Mouse (Mus musculus) embryonic facial prominence, embryonic 15.5 days (tissue): ENCODE results near the gene Tsc2. TPM values are rescaled to one million over a fixed set of nuclear protein-coding genes. Genes with fewer than 3 reads are reported as not detected.

ENCODE experiments used
- ATAC-seq: fragments of 200-750 bp; cut with Nextera tagmentation; 2 replicates; pipeline ENCODE4 v1.8.0; 2017; ENCODE audit warnings: low read depth, moderate TSS enrichment; ENCODE audit not compliant: insufficient number of reproducible peaks, low FRiP score, low TSS enrichment
- H3K27ac ChIP-seq: fragments of 300-500 bp; sonication (generic); replicated peaks from 2 replicates; pipeline ENCODE4 v1.5.1; 2015; ENCODE audit warnings: mild to moderate bottlenecking, inconsistent platforms
- H3K27me3 ChIP-seq: fragments of 300-500 bp; sonication (generic); 2 replicates; pipeline ENCODE4 v1.6.1; 2015; ENCODE audit warnings: inconsistent platforms
- H3K36me3 ChIP-seq: fragments of 300-500 bp; sonication (generic); 2 replicates; pipeline ENCODE4 v1.6.1; 2015; ENCODE audit warnings: mild to moderate bottlenecking, inconsistent platforms
- H3K4me1 ChIP-seq: fragments of 300-500 bp; sonication (generic); 2 replicates; pipeline ENCODE4 v1.6.1; 2015; ENCODE audit warnings: inconsistent platforms
- H3K4me2 ChIP-seq: fragments of 300-500 bp; sonication (generic); replicated peaks from 2 replicates; pipeline ENCODE4 v1.6.1; 2015; ENCODE audit warnings: mild to moderate bottlenecking, inconsistent platforms
- H3K4me3 ChIP-seq: fragments of 300-500 bp; sonication (generic); replicated peaks from 2 replicates; pipeline ENCODE4 v1.5.1; 2015; ENCODE audit warnings: mild to moderate bottlenecking, inconsistent platforms
- H3K9ac ChIP-seq: fragments of 300-500 bp; sonication (generic); 2 replicates; pipeline ENCODE4 v1.6.1; 2015; ENCODE audit warnings: inconsistent platforms
- H3K9me3 ChIP-seq: fragments of 300-500 bp; sonication (generic); replicated peaks from 2 replicates; pipeline ENCODE4 v1.6.1; 2016; ENCODE audit warnings: inconsistent platforms
- WGBS: fragments of 180-500 bp; shearing (Covaris S2); methylation state at CpG from one replicate; pipeline ENCODE4 v1.1.7; 2015; 5-methylcytosine and 5-hydroxymethylcytosine counted together
- microRNA-seq: library from miRNA; unstranded; fragments of <30 nt; microRNA quantifications from one replicate; pipeline ENCODE4, GENCODE M21; 2016; ENCODE audit warnings: borderline number of aligned reads
- polyA plus RNA-seq: library from polyadenylated mRNA; unstranded; fragments of >200 nt; fragmentation: Nextera tagmentation; extraction: Ambion mirVana; gene quantifications from 2 replicates; pipeline ENCODE4 v1.2.1, GENCODE M21; 2015

Gene Tsc2
- polyA plus RNA-seq, 1 experiment from 2014 or later: 64.4 TPM

GRCm38 (mm10) chr17:24549618-24550415 is 82.6 kb downstream of the Tsc2 start, which contains the start of gene Pkd1:
TSS of gene Pkd1 (plus strand) at chr17:24549834.
- peak within 1 kb of the TSS; percentile 90 for H3K9ac ChIP-seq
- peak; percentile 97 for ATAC-seq

DNA sequence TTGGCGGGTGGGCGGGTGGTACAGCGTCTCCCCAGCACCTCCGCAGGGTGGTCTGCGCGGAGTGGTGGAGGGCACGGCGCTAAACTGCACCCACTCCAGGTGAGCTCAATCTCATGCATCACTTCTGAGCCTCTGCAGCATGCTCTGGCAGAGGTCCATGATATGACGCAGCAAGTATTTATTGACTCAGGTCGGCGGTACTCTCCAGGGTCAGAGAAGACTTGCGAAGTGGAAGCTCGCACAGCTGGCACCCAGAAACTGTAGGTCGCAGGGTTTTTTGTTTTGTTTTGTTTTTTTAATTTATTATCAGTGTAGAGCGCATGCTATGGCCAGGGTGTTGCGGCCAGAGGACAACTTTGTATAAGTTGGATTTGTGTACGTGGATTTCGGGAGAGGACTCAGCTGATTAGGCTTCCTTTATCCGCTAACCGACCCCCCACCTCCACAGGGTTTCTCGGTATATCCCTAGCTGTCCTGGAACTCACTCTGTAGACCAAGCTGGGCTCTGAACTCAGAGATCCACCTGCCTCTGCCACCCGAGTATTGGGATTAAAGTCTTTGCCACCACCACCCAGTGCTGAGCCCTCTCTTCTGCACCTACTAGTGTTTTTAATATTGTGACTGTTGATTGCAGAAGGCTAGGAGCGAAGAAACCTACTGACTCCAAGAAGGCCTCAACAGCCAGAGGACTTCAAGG is 83.4 kb downstream of the Tsc2 start:
- Histone ChIP-seq H3K4me2 (peak overlapping the region; percentile 66), H3K27me3 (peaks cover 4% of the 10 kb centered on the region; the same call in 1 of the 2 replicates), H3K9me3 (no peaks in the 10 kb centered on the region), H3K36me3 (no peaks in the 10 kb centered on the region), H3K4me1 (peaks cover 31% of the 10 kb centered on the region), H3K27ac (peak overlapping the region; percentile 92), H3K4me3 (peak overlapping the region; percentile 74), H3K9ac (peak overlapping the region; percentile 26; the same call in 1 of the 2 replicates)
- no peak for ATAC-seq
- WGBS: 5% methylated on average over 23 of the region's 23 CpGs

More at GRCm38 (mm10) chr17:24549618-24550415, 82.6 kb downstream of the Tsc2 start, which contains the start of gene Pkd1:
- WGBS: under 1% methylated on average over 71 of the region's 72 CpGs
- peak within 1 kb of the TSS; percentile 66 for H3K4me2 ChIP-seq
- no peaks in the 10 kb centered on the region for H3K36me3 ChIP-seq
- H3K4me3 ChIP-seq: peak within 1 kb of the TSS; percentile 74
- peak within 1 kb of the TSS; percentile 92 for H3K27ac ChIP-seq
- no peaks in the 10 kb centered on the region for H3K9me3 ChIP-seq
- H3K27me3 ChIP-seq: no peaks in the 10 kb centered on the region; the same call in 1 of the 2 replicates
- peaks cover 31% of the 10 kb centered on the region for H3K4me1 ChIP-seq

DNA sequence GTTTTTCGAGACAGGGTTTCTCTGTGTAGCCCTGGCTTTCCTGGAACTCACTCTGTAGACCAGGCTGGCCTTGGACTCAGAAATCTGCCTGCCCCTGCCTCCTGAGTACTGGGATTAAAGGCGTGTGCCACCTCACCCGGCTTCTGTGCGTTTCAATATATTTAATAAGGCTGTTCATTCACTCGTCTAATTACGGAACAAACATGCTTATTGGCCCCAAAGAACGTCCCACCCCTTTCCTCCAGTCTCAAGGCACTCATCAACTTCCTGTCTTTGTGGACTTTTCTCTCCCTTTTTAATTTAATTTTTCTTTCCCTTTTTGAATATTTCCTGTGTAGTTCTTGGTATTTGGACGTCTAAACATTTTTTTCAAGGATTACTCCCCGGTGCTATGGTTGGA is 84.0 kb downstream of the Tsc2 start:
- Histone ChIP-seq H3K36me3 (no peaks in the 10 kb centered on the region), H3K27me3 (peaks cover 4% of the 10 kb centered on the region; the same call in 1 of the 2 replicates), H3K9ac (no peak overlapping the region), H3K27ac (peak overlapping the region; percentile 92; the same call in 1 of the 2 replicates), H3K4me1 (peaks cover 31% of the 10 kb centered on the region), H3K4me2 (peak overlapping the region; percentile 66), H3K4me3 (peak overlapping the region; percentile 74), H3K9me3 (no peaks in the 10 kb centered on the region)
- no peak for ATAC-seq
- 26% methylated on average over 9 of the region's 9 CpGs for WGBS

DNA sequence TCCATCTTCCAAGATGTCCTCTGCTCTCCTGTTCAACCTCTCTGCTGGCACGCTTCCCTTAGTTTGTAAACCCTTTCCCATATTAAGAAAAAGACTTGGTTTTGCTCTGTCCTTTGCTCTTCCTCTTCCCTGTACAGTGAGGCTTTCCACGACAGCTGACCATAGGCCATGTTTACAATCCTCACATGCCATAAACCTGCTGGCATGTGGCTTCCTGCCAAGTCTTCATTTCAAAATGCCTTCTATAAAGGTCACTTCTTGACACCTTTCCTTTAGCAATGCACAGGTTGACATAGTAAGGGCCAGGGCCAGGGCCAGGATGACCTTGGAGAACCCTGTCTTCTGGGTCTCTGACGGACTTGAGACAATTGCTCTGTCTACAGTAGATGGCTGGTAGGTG is 86.2 kb downstream of the Tsc2 start:
- Histone ChIP-seq H3K36me3 (no peaks in the 10 kb centered on the region), H3K4me3 (no peak overlapping the region), H3K9me3 (no peaks in the 10 kb centered on the region), H3K27ac (no peak overlapping the region), H3K9ac (no peak overlapping the region), H3K4me1 (peaks cover 18% of the 10 kb centered on the region), H3K4me2 (no peak overlapping the region), H3K27me3 (peaks cover 4% of the 10 kb centered on the region; the same call in 1 of the 2 replicates)
- 88% methylated on average over 3 of the region's 3 CpGs for WGBS
- no peak for ATAC-seq

Small RNAs within 50 kb of the gene (microRNA-seq; reads per million reads assigned to microRNA genes)
- not detected for gene Gm24589

Other genes starting within 250 kb of the Tsc2 start
- 253 and 275 TPM in 2 replicates for gene Rnps1, start 218.1 kb downstream of the Tsc2 start, polyA plus RNA-seq
- 70.0 and 71.2 TPM in 2 replicates for gene Eci1, start 206.0 kb downstream of the Tsc2 start, polyA plus RNA-seq
- gene Dnase1l2, start 189.5 kb downstream of the Tsc2 start, polyA plus RNA-seq: 13.0 and 17.2 TPM in 2 replicates
- gene E4f1, start 162.3 kb downstream of the Tsc2 start, polyA plus RNA-seq: 37.0 and 39.8 TPM in 2 replicates
- 48.9 and 50.6 TPM in 2 replicates for gene Pgp, start 162.2 kb downstream of the Tsc2 start, polyA plus RNA-seq
- 0.43 and 0.44 TPM in 2 replicates for gene Bricd5, start 158.7 kb downstream of the Tsc2 start, polyA plus RNA-seq
- 27.2 and 28.8 TPM in 2 replicates for gene Mlst8, start 153.6 kb downstream of the Tsc2 start, polyA plus RNA-seq
- gene Caskin1, start 144.0 kb downstream of the Tsc2 start, polyA plus RNA-seq: 2.5 and 4.0 TPM in 2 replicates
- gene Traf7, start 104.7 kb downstream of the Tsc2 start, polyA plus RNA-seq: 92.8 and 95.7 TPM in 2 replicates
- gene Rab26, start 98.4 kb downstream of the Tsc2 start, polyA plus RNA-seq: 3.7 and 4.3 TPM in 2 replicates
- gene Pkd1, start 82.8 kb downstream of the Tsc2 start, polyA plus RNA-seq: 32.6 and 36.7 TPM in 2 replicates
- 22.2 and 25.3 TPM in 2 replicates for gene Nthl1, start 50 bp upstream of the Tsc2 start, polyA plus RNA-seq
- gene Slc9a3r2, start 17.7 kb upstream of the Tsc2 start, polyA plus RNA-seq: 64.4 and 65.9 TPM in 2 replicates
- gene Npw, start 25.8 kb upstream of the Tsc2 start, polyA plus RNA-seq: 0.36 and 0.56 TPM in 2 replicates
- 23.8 and 26.8 TPM in 2 replicates for gene Zfp598, start 37.1 kb upstream of the Tsc2 start, polyA plus RNA-seq
- gene Syngr3, start 57.3 kb upstream of the Tsc2 start, polyA plus RNA-seq: 2.0 and 2.9 TPM in 2 replicates
- gene Gfer, start 63.5 kb upstream of the Tsc2 start, polyA plus RNA-seq: 33.1 and 35.2 TPM in 2 replicates
- gene Noxo1, start 63.6 kb upstream of the Tsc2 start, polyA plus RNA-seq: 3.8 and 5.8 TPM in 2 replicates
- gene Tbl3, start 75.0 kb upstream of the Tsc2 start, polyA plus RNA-seq: 61.3 and 63.4 TPM in 2 replicates
- gene Rnf151, start 85.4 kb upstream of the Tsc2 start, polyA plus RNA-seq: 0.16 and 0.24 TPM in 2 replicates
- 1,508 and 1,594 TPM in 2 replicates for gene Rps2, start 85.5 kb upstream of the Tsc2 start, polyA plus RNA-seq
- 223 and 227 TPM in 2 replicates for gene Ndufb10, start 91.8 kb upstream of the Tsc2 start, polyA plus RNA-seq
- gene Rpl3l, start 95.2 kb upstream of the Tsc2 start, polyA plus RNA-seq: not detected in 2 replicates
- gene Msrb1, start 104.0 kb upstream of the Tsc2 start, polyA plus RNA-seq: 26.6 and 27.9 TPM in 2 replicates
- 26.4 and 30.4 TPM in 2 replicates for gene Hs3st6, start 120.4 kb upstream of the Tsc2 start, polyA plus RNA-seq
- 0.09 and 0.16 TPM in 2 replicates for gene Meiob, start 171.7 kb upstream of the Tsc2 start, polyA plus RNA-seq
- gene Hagh, start 207.5 kb upstream of the Tsc2 start, polyA plus RNA-seq: 47.0 and 47.3 TPM in 2 replicates
- gene Fahd1, start 217.7 kb upstream of the Tsc2 start, polyA plus RNA-seq: 19.1 and 19.8 TPM in 2 replicates
- 0.43 and 1.1 TPM in 2 replicates for gene Igfals, start 233.4 kb upstream of the Tsc2 start, polyA plus RNA-seq